Mouse (Mus musculus) c-Kit-positive CD71-positive TER-119-negative erythroid progenitor cells, embryonic 14.5 days (primary cell): ENCODE measurements at regions not wholly inside any gene's neighbourhood (a gene's known extent, or its start where the extent isn't known, plus 50 kb on each side); places are given as distances from the start of the nearest gene placed in this dataset.
"Not testable (repeated sequence)": the region's sequence is repeated elsewhere in the genome, so short reads cannot be mapped to it uniquely, and the experiment has no call there.

ENCODE experiments used
- DNase-seq: peaks from one replicate; pipeline ENCODE4 v3.0.0-alpha.2; 2013; ENCODE audit warnings: low read depth

DNA sequence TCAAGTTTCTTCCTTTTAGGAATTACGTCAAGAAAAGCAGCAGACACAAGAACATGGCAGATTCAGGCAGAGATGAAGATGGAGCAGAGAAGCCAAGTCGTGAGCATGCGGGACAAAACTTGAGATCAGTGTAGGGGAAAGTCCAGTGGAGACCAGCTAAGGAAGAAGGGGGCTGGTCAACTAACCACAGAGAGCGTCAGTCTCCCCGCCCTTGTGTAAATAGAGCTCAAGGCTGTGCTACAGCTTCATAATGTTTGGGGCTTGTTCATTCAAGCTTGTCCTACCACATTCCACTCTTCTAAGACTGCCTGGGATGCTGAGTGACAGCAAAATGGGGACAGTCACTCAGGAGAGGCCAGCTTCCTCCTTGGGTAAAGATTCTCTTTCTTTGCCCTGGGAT is 274.1 kb upstream of the Jarid2 start:
- no peak for DNase-seq

GRCm38 (mm10) chr13:44458744-44459143 is 270.5 kb upstream of the Jarid2 start:
- no peak for DNase-seq

DNA sequence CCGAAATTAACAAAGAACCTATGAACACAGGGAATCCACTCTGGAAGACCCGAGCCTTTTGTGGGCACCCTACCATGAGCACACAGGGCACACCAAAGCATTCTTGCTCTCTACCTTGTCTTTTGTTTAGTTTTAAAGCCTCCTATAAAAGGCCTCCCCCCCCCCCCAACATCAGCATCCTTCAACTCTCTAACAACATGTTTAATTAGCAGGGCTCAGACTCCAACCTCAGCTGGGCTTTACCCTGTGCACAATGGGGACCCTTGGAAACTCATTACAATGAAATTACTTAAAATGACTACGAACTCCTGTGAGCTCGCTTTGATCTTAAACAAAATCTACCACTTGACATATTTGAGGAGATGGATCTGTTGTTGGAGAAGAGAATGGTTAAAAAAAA is 270.1 kb upstream of the Jarid2 start:
- no peak for DNase-seq

DNA sequence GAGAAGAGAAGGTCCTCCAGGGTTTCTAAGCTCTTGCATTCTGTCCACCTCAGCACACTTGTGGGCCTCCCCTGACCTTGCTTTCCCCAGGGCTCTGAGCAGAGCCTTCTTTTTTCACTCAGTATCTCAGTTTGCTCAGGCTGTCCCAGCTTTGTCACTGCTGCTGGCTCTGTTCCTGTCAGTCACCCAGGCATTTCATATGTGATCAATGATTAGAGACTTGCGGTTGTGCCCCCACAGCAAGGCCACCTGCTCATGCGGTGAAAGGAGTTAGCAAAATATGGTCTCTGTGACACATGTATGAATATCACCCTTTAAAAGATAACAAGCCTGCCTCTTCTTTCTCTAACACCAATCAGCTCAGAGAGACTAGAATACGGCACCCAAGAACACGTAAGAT is 265.6 kb upstream of the Jarid2 start:
- DNase-seq = no peak

- no peak for DNase-seq
Measured at GRCm38 (mm10) chr13:44465567-44465966, 263.7 kb upstream of the Jarid2 start.

GRCm38 (mm10) chr13:44468963-44469674 is 260.2 kb upstream of the Jarid2 start:
- DNase-seq = no peak

DNA sequence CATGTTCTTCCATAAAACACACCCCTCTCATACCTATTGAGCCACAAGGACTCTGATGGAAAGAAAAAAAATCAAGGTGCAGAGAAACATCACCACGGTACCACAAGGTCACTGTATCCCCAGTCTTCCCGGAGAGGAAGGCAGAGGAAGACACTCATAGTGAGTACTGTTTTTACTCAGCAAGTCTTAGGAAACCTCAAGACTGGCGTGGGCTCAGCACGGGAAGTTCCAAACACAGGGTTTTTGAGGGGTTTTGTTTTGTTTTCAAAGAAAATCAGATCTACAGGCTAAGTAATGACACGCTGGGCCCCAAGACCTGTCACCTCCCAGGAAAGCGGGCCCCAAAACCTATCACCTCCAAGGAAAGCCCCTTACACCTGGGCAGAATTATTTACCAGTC is 259.6 kb upstream of the Jarid2 start:
- DNase-seq = no peak

DNA sequence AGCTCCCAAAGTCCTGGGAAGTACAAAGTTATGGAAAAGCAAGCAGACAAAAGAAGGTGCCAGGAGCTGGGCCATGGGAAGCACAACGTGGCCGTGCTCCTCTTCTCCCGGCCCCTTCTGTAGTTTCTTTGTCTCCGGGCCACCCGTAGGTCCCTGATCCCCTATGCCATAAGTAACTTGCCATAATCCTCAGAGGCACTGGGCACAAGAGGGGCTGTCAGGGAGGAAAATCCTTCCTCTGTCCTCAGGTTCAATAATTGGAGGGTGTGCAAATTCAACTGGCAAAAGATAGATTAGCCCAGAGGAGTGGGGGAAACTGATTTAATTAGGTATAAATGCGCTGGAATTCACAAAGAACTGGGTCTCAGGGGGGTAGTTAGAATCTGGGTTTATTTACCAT is 256.1 kb upstream of the Jarid2 start:
- DNase-seq = no peak

- DNase-seq = no peak
Measured at GRCm38 (mm10) chr13:44476901-44477300, 252.4 kb upstream of the Jarid2 start.

GRCm38 (mm10) chr13:44480128-44480527 is 249.1 kb upstream of the Jarid2 start:
- DNase-seq = no peak

- DNase-seq = no peak
Measured at GRCm38 (mm10) chr13:44482661-44483060, 246.6 kb upstream of the Jarid2 start.

GRCm38 (mm10) chr13:44484582-44485329 is 244.5 kb upstream of the Jarid2 start:
- DNase-seq = no peak

DNA sequence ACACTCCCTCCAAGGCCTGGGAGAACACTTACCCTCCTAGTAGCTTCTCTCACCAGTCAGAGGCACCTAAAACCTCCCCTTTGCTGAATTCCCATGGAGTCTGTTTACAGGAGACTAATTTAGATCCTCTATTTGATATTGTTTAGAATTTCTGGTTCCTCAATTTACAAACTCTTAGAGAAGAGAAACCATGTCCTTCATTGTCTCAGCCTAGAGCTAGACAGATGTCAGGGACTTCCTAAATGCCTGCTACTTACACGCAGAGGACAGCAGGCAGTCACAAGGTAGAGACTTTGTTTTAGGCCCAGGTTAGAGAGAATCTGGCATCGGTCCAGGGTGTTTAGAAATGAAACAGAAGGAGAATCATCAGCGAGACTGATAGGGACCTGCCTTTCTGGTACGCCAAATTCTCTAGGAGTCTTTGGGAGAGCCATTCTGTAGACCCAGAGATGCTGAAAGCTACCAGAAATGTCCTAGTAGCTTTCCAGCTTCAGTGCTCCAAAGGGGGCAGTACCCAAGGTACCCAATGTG is 238.3 kb upstream of the Jarid2 start:
- DNase-seq = no peak

DNA sequence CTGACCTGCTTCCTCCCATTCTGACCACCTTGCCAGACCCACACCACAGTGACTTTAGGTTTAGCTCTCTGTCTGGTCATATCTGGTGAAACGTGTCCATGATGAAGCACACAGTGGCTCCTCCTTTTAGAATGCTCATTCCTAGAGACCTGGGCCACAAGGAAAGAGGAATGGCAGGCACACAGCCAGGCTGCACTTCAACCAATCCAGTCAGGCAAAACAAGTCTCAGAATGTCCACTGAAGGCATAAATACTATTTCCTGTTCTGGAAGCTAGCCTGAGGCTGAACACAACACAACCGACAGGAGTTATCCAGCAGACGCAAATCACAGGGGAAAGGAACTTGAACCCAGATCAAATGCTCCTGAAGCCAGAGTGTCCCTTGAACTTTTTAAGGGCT is 235.4 kb upstream of the Jarid2 start:
- no peak for DNase-seq

DNA sequence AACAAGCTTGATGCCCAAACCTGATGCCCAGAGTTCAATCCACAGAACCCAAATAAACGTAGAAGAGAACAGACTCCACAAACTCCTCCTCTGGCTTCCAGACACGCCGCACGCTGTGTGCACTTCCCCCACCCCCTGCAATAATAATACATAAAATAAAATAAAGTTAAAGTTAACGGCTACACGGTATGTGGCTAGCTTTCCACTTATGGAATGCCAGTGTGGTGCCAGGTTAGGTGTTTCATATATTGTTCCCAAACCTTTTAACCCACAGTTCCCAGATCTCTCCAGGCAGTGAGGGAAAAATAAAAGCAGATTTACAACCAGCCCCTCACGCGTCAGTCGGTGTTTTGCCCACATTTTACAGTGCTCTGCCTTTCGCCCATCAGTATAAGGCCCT is 233.8 kb upstream of the Jarid2 start:
- no peak for DNase-seq

DNA sequence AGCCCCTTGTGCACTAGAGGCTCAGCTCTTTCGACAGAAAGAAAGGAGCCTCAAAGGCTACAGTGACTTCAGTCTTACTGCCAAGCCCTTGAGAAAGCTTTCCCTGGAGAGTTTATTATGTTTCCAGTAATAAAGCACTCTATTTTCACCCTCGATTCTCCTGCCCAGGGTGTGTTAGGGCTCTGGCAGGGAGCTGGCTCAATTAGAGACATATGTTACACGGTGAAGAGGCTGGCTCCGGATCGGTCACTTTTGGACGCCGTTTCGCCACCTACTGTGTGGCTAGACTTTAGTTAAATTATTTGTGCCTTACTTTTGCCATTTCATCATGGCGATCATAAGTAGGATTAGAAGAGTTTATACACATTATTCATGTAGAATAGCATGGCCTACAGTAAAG is 232.7 kb upstream of the Jarid2 start:
- no peak for DNase-seq

DNA sequence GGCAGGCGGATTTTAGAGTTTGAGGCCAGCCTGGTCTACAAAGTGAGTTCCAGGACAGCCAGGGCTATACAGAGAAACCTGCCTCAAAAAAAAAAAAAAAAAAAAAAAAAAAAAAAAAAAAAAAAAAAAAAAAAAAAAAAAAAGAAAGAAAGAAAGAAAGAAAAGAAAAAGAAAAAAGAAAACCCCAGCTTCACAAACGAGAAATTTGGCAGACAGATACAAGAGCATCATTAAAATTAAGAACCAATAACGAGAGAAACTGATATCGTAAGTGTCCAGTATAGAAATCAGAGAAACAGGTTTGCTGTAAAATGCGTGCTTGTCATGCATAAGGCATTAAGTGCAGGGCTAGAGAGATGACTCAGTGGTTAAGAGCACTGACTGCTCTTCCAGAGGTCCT is 228.4 kb upstream of the Jarid2 start:
- DNase-seq = not testable (repeated sequence)

DNA sequence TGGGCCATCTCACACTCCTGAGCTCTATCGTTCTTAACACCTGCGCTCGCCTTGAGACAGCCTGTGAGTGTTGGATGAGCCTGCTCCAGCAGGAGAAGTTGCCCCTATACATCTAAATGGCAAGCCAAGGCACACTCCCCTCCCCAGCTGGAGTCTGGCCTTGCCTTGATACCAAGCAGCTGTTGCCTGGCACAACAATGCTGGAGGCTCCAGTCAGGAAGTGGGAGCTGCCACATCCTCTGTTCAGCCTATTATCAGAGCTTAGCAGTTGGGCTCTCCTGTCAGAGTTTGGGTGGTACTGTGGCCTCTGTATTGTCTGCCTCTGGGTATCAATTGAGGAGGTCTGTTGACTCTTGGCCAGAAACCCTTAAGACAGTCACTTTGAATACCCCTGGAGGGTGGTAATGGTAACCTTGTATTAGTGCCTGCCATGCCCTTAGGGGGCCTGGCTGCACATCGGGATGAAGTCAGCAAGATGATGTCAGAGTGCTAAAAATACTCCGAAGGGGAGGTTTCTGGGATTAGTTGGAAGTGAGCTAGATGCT is 227.4 kb upstream of the Jarid2 start:
- peak; percentile 4 for DNase-seq

- no peak for DNase-seq
Measured at GRCm38 (mm10) chr13:44502612-44503256, 226.5 kb upstream of the Jarid2 start.

DNA sequence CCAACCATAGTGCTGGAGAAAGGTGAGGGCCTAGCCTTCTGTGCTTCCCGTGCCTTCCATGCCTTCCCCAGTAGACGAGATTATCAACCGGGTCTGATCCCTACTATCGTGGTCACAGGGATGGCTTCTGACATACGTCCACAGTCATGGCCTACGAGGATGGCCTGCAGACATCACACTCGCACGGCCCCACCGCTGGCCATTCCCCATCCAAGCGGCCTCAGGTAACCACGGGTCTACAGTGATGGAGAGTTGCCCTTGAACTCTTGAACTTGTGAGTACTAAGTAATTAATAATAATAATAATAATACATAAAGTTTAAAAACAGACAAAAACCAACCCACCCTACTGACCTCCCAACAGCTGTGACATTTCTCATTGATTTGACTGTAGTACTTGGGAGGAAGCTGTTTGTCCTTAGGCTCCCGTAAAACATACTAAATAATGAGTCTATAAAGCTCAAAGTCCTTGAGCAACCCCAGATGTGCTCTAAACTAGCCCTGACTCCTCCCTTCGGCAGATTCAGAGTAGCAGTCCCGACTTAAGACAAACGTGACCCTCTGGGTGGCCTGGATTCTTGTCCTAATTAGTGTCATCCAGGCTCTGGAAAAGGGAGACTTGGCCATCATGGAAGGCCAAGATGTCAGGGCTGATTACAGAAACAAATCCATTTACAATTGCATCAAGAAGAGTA is 225.9 kb upstream of the Jarid2 start:
- no peak for DNase-seq

DNA sequence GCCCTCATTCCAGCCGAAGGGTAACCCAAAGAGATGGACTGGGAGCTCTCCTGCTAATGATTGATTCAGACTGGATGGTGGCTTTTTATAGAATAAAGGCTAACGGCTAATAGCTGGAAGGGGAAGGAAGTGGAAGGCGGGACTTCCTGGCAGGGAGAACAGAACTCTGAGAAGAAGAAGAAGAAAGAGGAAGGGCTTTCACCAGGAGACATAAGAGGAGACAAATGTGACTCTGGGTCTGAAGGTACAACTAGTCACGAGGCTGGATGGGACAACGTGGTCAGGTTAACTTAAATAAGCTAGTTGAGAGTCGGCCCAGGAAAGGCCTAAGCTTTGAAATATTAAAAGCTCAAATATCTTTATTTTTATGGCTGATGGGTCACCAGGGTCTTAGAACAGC is 224.8 kb upstream of the Jarid2 start:
- DNase-seq = no peak

GRCm38 (mm10) chr13:44506975-44507374 is 222.3 kb upstream of the Jarid2 start:
- no peak for DNase-seq
